Mouse (Mus musculus) embryonic facial prominence, embryonic 10.5 days (tissue): ENCODE measurements around the gene Ube2q1. TPM values are rescaled to one million over a fixed set of nuclear protein-coding genes. Genes with fewer than 3 reads are reported as not detected.
A peak's percentile ranks its signal among the peaks of the same experiment; 100 is the strongest.
"Not testable (repeated sequence)": the region's sequence is repeated elsewhere in the genome, so short reads cannot be mapped to it uniquely, and the experiment has no call there.

Source experiments
- DNase-seq: peaks from one replicate; pipeline ENCODE4 v3.0.0-alpha.2; 2017; ENCODE audit warnings: low spot score
- H3K27ac ChIP-seq: fragments of 300-500 bp; sonication (generic); replicated peaks from 2 replicates; pipeline ENCODE4 v1.5.1; 2016; ENCODE audit warnings: mild to moderate bottlenecking
- H3K27me3 ChIP-seq: fragments of 300-500 bp; sonication (generic); replicated peaks from 2 replicates; pipeline ENCODE4 v1.6.1; 2016; ENCODE audit warnings: low read depth, mild to moderate bottlenecking; ENCODE audit not compliant: poor library complexity, severe bottlenecking
- H3K36me3 ChIP-seq: fragments of 300-500 bp; sonication (generic); replicated peaks from 2 replicates; pipeline ENCODE4 v1.6.1; 2016; ENCODE audit warnings: mild to moderate bottlenecking, moderate library complexity
- H3K4me1 ChIP-seq: fragments of 300-500 bp; sonication (generic); 2 replicates; pipeline ENCODE4 v1.6.1; 2016
- H3K4me3 ChIP-seq: fragments of 300-500 bp; sonication (generic); 2 replicates; pipeline ENCODE4 v1.5.1; 2016; ENCODE audit warnings: mild to moderate bottlenecking, moderate library complexity
- H3K9me3 ChIP-seq: fragments of 300-500 bp; sonication (generic); 2 replicates; pipeline ENCODE4 v1.6.1; 2016; ENCODE audit warnings: mild to moderate bottlenecking
- WGBS: fragments of 180-500 bp; shearing (Covaris S2); methylation state at CpG from one replicate; pipeline ENCODE4 v1.1.7; 2016; 5-methylcytosine and 5-hydroxymethylcytosine counted together
- polyA plus RNA-seq: library from polyadenylated mRNA; unstranded; fragments of >200 nt; fragmentation: Nextera tagmentation; extraction: Ambion mirVana; gene quantifications from 2 replicates; pipeline ENCODE4 v1.2.1, GENCODE M21; 2016

Ube2q1 gene
- polyA plus RNA-seq, 1 experiment from 2014 or later, result 13.2 TPM

- 53% methylated on average over 4 of the region's 4 CpGs for WGBS
These were observed 22.9 kb downstream of the Ube2q1 start for GRCm38 (mm10) chr3:89796358-89796757.

GRCm38 (mm10) chr3:89798518-89798917 is 25.1 kb downstream of the Ube2q1 start:
- H3K36me3 ChIP-seq, result no peaks in the 10 kb centered on the region
- H3K27ac ChIP-seq, result no peak overlapping the region
- no peak overlapping the region for H3K4me3 ChIP-seq
- 83% methylated on average over 3 of the region's 3 CpGs for WGBS
- no peaks in the 10 kb centered on the region; the same call in 1 of the 2 replicates for H3K27me3 ChIP-seq
- no peak for DNase-seq
- peaks cover 7% of the 10 kb centered on the region for H3K4me1 ChIP-seq
- H3K9me3 ChIP-seq, result no peaks in the 10 kb centered on the region

More at GRCm38 (mm10) chr3:89796358-89796757, 22.9 kb downstream of the Ube2q1 start:
- no peaks in the 10 kb centered on the region for H3K36me3 ChIP-seq
- no peaks in the 10 kb centered on the region for H3K9me3 ChIP-seq
- no peak overlapping the region for H3K27ac ChIP-seq
- no peak for DNase-seq
- no peak overlapping the region for H3K4me3 ChIP-seq
- H3K27me3 ChIP-seq, result no peaks in the 10 kb centered on the region; the same call in 1 of the 2 replicates
- H3K4me1 ChIP-seq, result peaks cover 7% of the 10 kb centered on the region

- Histone ChIP-seq H3K36me3 (no peaks in the 10 kb centered on the region), H3K9me3 (no peaks in the 10 kb centered on the region), H3K4me3 (peak overlapping the region; percentile 45), H3K4me1 (peaks cover 7% of the 10 kb centered on the region), H3K27ac (peak overlapping the region; percentile 61; the same call in 1 of the 2 replicates), H3K27me3 (no peaks in the 10 kb centered on the region; the same call in 1 of the 2 replicates)
- peak; percentile 45 for DNase-seq
- WGBS, result 2% methylated on average over 13 of the region's 13 CpGs
These were observed 26.1 kb downstream of the Ube2q1 start for GRCm38 (mm10) chr3:89799476-89799875.

GRCm38 (mm10) chr3:89800078-89800477 is 26.7 kb downstream of the Ube2q1 start:
- H3K9me3 ChIP-seq, H3K27me3 ChIP-seq, DNase-seq, H3K4me3 ChIP-seq, H3K4me1 ChIP-seq, H3K27ac ChIP-seq, H3K36me3 ChIP-seq: not testable (repeated sequence)
- 25% methylated on average over 3 of the region's 3 CpGs for WGBS

GRCm38 (mm10) chr3:89800774-89801506 is 27.5 kb downstream of the Ube2q1 start:
- WGBS, result 60% methylated on average over 5 of the region's 5 CpGs
- Histone ChIP-seq H3K27me3 (no peaks in the 10 kb centered on the region; the same call in 1 of the 2 replicates), H3K27ac (no peak overlapping the region), H3K36me3 (no peaks in the 10 kb centered on the region), H3K4me1 (peaks cover 7% of the 10 kb centered on the region), H3K4me3 (no peak overlapping the region), H3K9me3 (0 out of 2 replicates have a peak, but pooled peaks cover 3% of the 10 kb centered on the region)
- DNase-seq, result no peak

- Histone ChIP-seq H3K36me3 (no peaks in the 10 kb centered on the region), H3K27me3 (no peaks in the 10 kb centered on the region; the same call in 1 of the 2 replicates), H3K4me1 (peaks cover 7% of the 10 kb centered on the region), H3K27ac (no peak overlapping the region), H3K9me3 (0 out of 2 replicates have a peak, but pooled peaks cover 3% of the 10 kb centered on the region), H3K4me3 (no peak overlapping the region)
- DNase-seq, result no peak
- WGBS, result 23% methylated on average over 3 of the region's 3 CpGs
These were observed 28.1 kb downstream of the Ube2q1 start for GRCm38 (mm10) chr3:89801507-89801847.

GRCm38 (mm10) chr3:89802876-89803275 is 29.5 kb downstream of the Ube2q1 start:
- Histone ChIP-seq H3K27me3 (no peaks in the 10 kb centered on the region; the same call in 1 of the 2 replicates), H3K4me3 (no peak overlapping the region), H3K36me3 (no peaks in the 10 kb centered on the region), H3K9me3 (0 out of 2 replicates have a peak, but pooled peaks cover 3% of the 10 kb centered on the region), H3K4me1 (peaks cover 7% of the 10 kb centered on the region), H3K27ac (no peak overlapping the region)
- DNase-seq, result no peak
- 73% methylated on average over 15 of the region's 15 CpGs for WGBS

GRCm38 (mm10) chr3:89805179-89805578 is 31.8 kb downstream of the Ube2q1 start:
- Histone ChIP-seq H3K27ac (no peak overlapping the region), H3K36me3 (no peaks in the 10 kb centered on the region), H3K27me3 (no peaks in the 10 kb centered on the region; the same call in 1 of the 2 replicates), H3K4me3 (no peak overlapping the region), H3K9me3 (0 out of 2 replicates have a peak, but pooled peaks cover 3% of the 10 kb centered on the region), H3K4me1 (no peaks in the 10 kb centered on the region)
- WGBS, result 61% methylated on average over 4 of the region's 4 CpGs
- no peak for DNase-seq

GRCm38 (mm10) chr3:89806751-89807150 is 33.3 kb downstream of the Ube2q1 start:
- 86% methylated on average over 2 of the region's 2 CpGs for WGBS
- no peaks in the 10 kb centered on the region for H3K4me1 ChIP-seq

GRCm38 (mm10) chr3:89807171-89807570 is 33.8 kb downstream of the Ube2q1 start:
- Histone ChIP-seq H3K36me3 (no peaks in the 10 kb centered on the region), H3K9me3 (0 out of 2 replicates have a peak, but pooled peaks cover 3% of the 10 kb centered on the region), H3K27me3 (no peaks in the 10 kb centered on the region; the same call in 1 of the 2 replicates), H3K4me3 (no peak overlapping the region), H3K27ac (no peak overlapping the region), H3K4me1 (no peaks in the 10 kb centered on the region)
- DNase-seq, result no peak
- WGBS, result 93% methylated on average over 3 of the region's 3 CpGs

More at GRCm38 (mm10) chr3:89806751-89807150, 33.3 kb downstream of the Ube2q1 start:
- H3K36me3 ChIP-seq, result no peaks in the 10 kb centered on the region
- H3K4me3 ChIP-seq, result no peak overlapping the region
- no peak overlapping the region for H3K27ac ChIP-seq
- 0 out of 2 replicates have a peak, but pooled peaks cover 3% of the 10 kb centered on the region for H3K9me3 ChIP-seq
- H3K27me3 ChIP-seq, result no peaks in the 10 kb centered on the region; the same call in 1 of the 2 replicates
- no peak for DNase-seq

GRCm38 (mm10) chr3:89807881-89808280 is 34.5 kb downstream of the Ube2q1 start:
- Histone ChIP-seq H3K27ac (no peak overlapping the region), H3K9me3 (0 out of 2 replicates have a peak, but pooled peaks cover 3% of the 10 kb centered on the region), H3K36me3 (no peaks in the 10 kb centered on the region), H3K27me3 (no peaks in the 10 kb centered on the region; the same call in 1 of the 2 replicates), H3K4me1 (no peaks in the 10 kb centered on the region), H3K4me3 (no peak overlapping the region)
- DNase-seq, result no peak
- 76% methylated on average over 5 of the region's 5 CpGs for WGBS

- H3K27me3 ChIP-seq, result no peaks in the 10 kb centered on the region
- WGBS, result 57% methylated on average over 9 of the region's 9 CpGs
- H3K9me3 ChIP-seq, result 0 out of 2 replicates have a peak, but pooled peaks cover 3% of the 10 kb centered on the region
- no peaks in the 10 kb centered on the region for H3K4me1 ChIP-seq
- DNase-seq, result no peak
- no peak overlapping the region for H3K4me3 ChIP-seq
- H3K36me3 ChIP-seq, result no peaks in the 10 kb centered on the region
- H3K27ac ChIP-seq, result no peak overlapping the region
These were observed 35.2 kb downstream of the Ube2q1 start for GRCm38 (mm10) chr3:89808638-89809037.

- no peak for DNase-seq
- no peaks in the 10 kb centered on the region for H3K36me3 ChIP-seq
These were observed 37.4 kb downstream of the Ube2q1 start for GRCm38 (mm10) chr3:89810841-89811240.

More at GRCm38 (mm10) chr3:89810841-89811240, 37.4 kb downstream of the Ube2q1 start:
- Histone ChIP-seq H3K4me1 (no peaks in the 10 kb centered on the region), H3K27me3 (no peaks in the 10 kb centered on the region), H3K4me3 (no peak overlapping the region), H3K9me3 (no peaks in the 10 kb centered on the region), H3K27ac (no peak overlapping the region)
